Mouse (Mus musculus): ENCODE measurements around the gene Gapvd1.

Gapvd1 gene

DNA sequence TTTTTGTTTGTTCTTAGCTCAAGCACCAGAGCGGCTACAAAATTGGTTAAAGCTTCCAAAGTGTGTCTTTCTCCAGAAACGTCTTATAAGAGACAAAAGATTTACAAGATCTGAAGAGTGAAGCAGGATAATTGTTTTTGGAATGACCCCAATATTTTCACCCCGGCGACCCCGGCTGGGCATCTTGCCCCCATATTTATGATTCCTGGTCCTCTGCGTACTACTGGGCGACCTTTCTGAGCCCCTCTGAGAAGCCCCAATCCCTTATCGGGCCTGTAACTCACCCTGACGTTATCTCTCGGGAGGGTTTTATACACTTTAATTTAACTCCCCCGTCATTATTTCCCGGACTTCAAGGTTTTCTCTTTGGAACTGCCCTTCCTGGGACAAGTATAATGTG is 123.0 kb downstream of the Gapvd1 start:
- DNase-seq = no peak

DNA sequence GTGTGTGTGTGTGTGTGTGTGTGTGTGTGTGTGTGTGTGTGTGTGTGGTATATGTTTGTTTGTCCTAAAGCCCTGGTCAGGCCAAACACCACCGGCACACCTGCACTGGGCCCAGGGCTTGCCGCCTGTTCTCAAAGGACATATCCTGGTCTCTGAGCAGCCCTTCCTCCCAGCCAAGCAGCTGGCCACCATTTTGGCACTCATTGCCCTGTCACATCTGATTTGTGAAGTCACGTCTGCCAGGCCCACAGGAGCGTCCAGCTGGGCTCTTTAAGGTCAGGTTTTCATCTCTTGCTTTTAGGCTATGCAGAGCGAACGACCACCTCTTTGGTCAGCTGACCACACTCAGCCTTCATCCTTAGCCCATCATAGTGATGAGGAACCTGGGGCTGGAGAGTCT is 124.6 kb downstream of the Gapvd1 start:
- DNase-seq = peak; percentile 43

DNA sequence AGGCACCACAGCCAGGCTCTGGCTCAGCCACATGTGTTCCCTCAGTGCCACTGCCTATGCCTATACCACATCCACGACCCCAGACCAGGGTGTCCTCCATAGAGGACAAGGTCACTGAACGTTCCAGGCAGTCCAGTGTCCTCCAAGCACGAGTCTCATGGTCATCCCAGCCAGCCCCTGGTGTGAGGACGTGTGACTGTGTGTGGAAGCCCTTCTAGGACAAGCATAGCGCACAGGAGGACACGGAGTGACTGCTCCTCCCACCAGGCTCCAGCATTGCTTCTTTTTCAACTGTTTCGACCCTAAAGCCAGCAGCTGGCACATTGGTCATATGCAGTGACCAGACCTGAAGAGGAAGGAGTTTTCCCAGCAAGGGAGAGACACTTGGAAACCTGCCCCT is 125.3 kb downstream of the Gapvd1 start:
- no peak for DNase-seq

DNA sequence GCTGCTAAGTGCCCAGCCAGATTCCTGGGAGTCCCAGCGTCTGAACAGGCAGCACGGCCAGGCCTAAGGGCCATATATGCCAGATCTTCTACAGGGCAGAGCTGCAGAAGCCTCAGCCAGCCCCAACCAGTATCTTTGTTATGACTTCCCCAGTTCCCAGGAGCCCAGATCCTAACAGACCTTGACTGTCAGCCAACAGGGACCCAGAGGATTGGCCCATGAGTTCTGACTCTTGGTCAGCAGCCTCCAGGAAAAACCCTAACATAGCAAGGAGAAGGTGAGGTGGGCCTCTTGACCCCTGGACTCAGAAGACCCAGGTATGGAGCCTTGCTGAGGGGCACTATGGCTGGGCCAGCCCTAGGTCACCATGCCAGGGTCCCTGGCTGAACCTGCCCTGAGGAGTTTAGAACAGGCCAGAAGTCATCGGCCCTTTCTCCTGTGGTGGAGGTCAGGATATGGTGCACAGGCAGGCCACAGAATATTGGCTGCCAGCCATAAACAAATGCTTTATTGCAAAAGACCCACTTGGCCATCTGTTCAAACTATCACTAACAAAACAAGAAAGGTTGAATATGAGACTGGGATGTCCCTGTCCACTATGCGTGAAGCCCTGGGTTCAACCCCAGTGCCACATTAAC is 126.0 kb downstream of the Gapvd1 start:
- DNase-seq = no peak

DNA sequence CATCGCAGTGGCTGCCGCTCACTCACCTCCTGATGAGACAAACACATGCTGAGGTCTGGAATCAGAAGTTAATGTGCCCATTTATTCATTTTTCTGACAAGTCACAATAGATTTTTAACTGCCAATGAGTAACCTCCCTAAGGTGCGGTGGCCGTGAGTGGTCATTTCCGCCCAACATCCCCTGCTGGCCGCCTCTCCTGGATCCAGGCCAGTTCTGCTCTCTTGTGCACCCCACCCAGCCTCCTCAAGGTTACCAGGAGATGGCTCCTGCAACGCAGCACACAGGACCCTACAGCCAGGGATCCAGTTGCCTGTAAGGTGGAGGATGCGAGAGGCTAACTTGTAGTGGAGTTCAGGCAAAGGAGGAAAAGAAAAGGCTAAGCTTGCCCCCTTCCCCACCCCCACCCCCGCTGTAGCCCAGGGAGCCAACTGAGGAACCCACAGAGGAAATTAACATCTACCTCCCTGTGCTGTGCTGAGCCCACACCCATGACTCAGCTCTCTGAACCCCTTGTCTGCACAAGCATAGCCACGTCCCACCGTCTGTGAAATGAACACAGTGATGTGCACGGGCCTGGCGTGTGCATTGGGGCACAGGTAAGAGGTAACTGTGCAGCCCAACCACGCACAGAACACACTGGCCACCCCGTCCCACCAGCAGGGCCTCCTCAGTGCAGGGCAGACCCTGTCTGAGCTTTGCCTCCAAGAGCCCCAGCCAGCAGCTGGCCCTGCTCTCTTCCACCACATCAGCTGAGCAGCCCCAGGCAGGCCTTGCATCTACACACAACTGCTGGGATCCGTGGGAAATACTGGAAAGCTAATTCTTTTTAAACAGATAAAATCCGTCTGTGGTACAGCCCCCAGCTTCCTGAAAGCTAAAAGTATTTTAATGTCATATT is 127.5 kb downstream of the Gapvd1 start:
- DNase-seq = peak; percentile 34

All from retina, postnatal 1 day (tissue).